Mouse (Mus musculus) embryonic facial prominence, embryonic 13.5 days (tissue): Measurements from ENCODE around the gene Atp10b. TPM values are rescaled to one million over a fixed set of nuclear protein-coding genes. Genes with fewer than 3 reads are reported as not detected.

Source experiments
- ATAC-seq: fragments of 200-750 bp; cut with Nextera tagmentation; 2 replicates; pipeline ENCODE4 v1.8.0; 2017; ENCODE audit warnings: low read depth; ENCODE audit not compliant: insufficient number of reproducible peaks, insufficient read depth, low FRiP score, low TSS enrichment
- H3K27ac ChIP-seq: fragments of 300-500 bp; sonication (generic); 2 replicates; pipeline ENCODE4 v1.5.1; 2015; ENCODE audit warnings: moderate library complexity, mild to moderate bottlenecking, inconsistent platforms
- H3K27me3 ChIP-seq: fragments of 300-500 bp; sonication (generic); 2 replicates; pipeline ENCODE4 v1.6.1; 2015; ENCODE audit warnings: mild to moderate bottlenecking, inconsistent platforms
- H3K36me3 ChIP-seq: fragments of 300-500 bp; sonication (generic); 2 replicates; pipeline ENCODE4 v1.6.1; 2015; ENCODE audit warnings: mild to moderate bottlenecking, inconsistent platforms
- H3K4me1 ChIP-seq: fragments of 300-500 bp; sonication (generic); 2 replicates; pipeline ENCODE4 v1.6.1; 2015; ENCODE audit warnings: inconsistent platforms
- H3K4me2 ChIP-seq: fragments of 300-500 bp; sonication (generic); 2 replicates; pipeline ENCODE4 v1.6.1; 2015; ENCODE audit warnings: moderate library complexity, mild to moderate bottlenecking, inconsistent platforms
- H3K4me3 ChIP-seq: fragments of 300-500 bp; sonication (generic); 2 replicates; pipeline ENCODE4 v1.5.1; 2015; ENCODE audit warnings: mild to moderate bottlenecking, inconsistent platforms
- H3K9ac ChIP-seq: fragments of 300-500 bp; sonication (generic); 2 replicates; pipeline ENCODE4 v1.6.1; 2015; ENCODE audit warnings: mild to moderate bottlenecking, inconsistent platforms
- H3K9me3 ChIP-seq: fragments of 300-500 bp; sonication (generic); 2 replicates; pipeline ENCODE4 v1.6.1; 2016; ENCODE audit warnings: inconsistent platforms
- WGBS: fragments of 180-500 bp; shearing (Covaris S2); methylation state at CpG from one replicate; pipeline ENCODE4 v1.1.7; 2015; ENCODE audit warnings: mixed read lengths; 5-methylcytosine and 5-hydroxymethylcytosine counted together
- polyA plus RNA-seq: library from polyadenylated mRNA; unstranded; fragments of >200 nt; fragmentation: Nextera tagmentation; extraction: Ambion mirVana; gene quantifications from 2 replicates; pipeline ENCODE4 v1.2.1, GENCODE M21; 2015

The Atp10b gene
- polyA plus RNA-seq, 1 experiment from 2014 or later = 1.0 TPM

- H3K9me3 ChIP-seq = no peaks in the 10 kb centered on the region
- H3K36me3 ChIP-seq = no peaks in the 10 kb centered on the region
- WGBS = 44% methylated on average over 7 of the region's 7 CpGs
- ATAC-seq = peak; percentile 56; the same call in 1 of the 2 replicates
- no peak overlapping the region for H3K27ac ChIP-seq
- H3K9ac ChIP-seq = no peak overlapping the region
- H3K27me3 ChIP-seq = no peaks in the 10 kb centered on the region
- H3K4me3 ChIP-seq = no peak overlapping the region
- no peak overlapping the region for H3K4me2 ChIP-seq
- H3K4me1 ChIP-seq = peaks cover 8% of the 10 kb centered on the region; the same call in 1 of the 2 replicates
Measured at GRCm38 (mm10) chr11:43257781-43258180, 108.1 kb downstream of the Atp10b start.

GRCm38 (mm10) chr11:43263548-43264218, 114.0 kb downstream of the Atp10b start:
- no peaks in the 10 kb centered on the region for H3K27me3 ChIP-seq
- H3K4me2 ChIP-seq = no peak overlapping the region
- 38% methylated on average over 3 of the region's 3 CpGs for WGBS
- no peak overlapping the region for H3K27ac ChIP-seq
- no peak overlapping the region for H3K4me3 ChIP-seq
- ATAC-seq = no peak; the same call in 1 of the 2 replicates
- no peaks in the 10 kb centered on the region for H3K9me3 ChIP-seq
- H3K4me1 ChIP-seq = no peaks in the 10 kb centered on the region
- H3K9ac ChIP-seq = no peak overlapping the region
- H3K36me3 ChIP-seq = no peaks in the 10 kb centered on the region

DNA sequence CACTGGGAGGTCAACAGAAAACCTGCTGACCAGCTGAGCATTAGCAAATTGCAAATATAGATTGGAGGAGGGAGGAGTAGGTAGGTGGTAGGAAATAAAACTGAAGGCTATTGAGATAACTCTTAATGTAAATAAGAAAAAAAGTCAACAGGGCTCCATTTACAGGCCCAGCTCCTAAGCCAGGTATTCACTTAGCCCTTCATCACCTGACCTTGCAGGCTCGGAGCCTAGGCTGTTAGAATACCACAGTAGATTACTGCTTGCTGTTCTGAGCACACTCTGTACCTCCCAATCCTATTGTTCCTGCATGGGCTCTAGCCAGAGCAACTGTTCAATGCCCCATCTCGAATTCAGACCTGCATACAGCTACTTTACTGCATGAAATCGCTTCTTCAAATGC, 117.8 kb downstream of the Atp10b start:
- no peaks in the 10 kb centered on the region for H3K9me3 ChIP-seq
- no peak overlapping the region for H3K9ac ChIP-seq
- no peaks in the 10 kb centered on the region for H3K4me1 ChIP-seq
- no peak overlapping the region for H3K4me3 ChIP-seq
- H3K36me3 ChIP-seq = no peaks in the 10 kb centered on the region
- 78% methylated on average over 3 of the region's 3 CpGs for WGBS
- no peaks in the 10 kb centered on the region for H3K27me3 ChIP-seq
- no peak overlapping the region for H3K4me2 ChIP-seq
- no peak for ATAC-seq
- no peak overlapping the region for H3K27ac ChIP-seq

GRCm38 (mm10) chr11:43269503-43270255, 120.0 kb downstream of the Atp10b start:
- Histone ChIP-seq H3K9me3 (no peaks in the 10 kb centered on the region), H3K27ac (no peak overlapping the region), H3K4me2 (no peak overlapping the region), H3K4me1 (no peaks in the 10 kb centered on the region), H3K36me3 (no peaks in the 10 kb centered on the region), H3K9ac (no peak overlapping the region), H3K27me3 (no peaks in the 10 kb centered on the region), H3K4me3 (no peak overlapping the region)
- ATAC-seq = no peak
- WGBS = 64% methylated on average over 6 of the region's 6 CpGs

GRCm38 (mm10) chr11:43270256-43270806, 120.7 kb downstream of the Atp10b start:
- H3K36me3 ChIP-seq = no peaks in the 10 kb centered on the region
- H3K4me3 ChIP-seq = no peak overlapping the region
- no peaks in the 10 kb centered on the region for H3K4me1 ChIP-seq
- WGBS = 66% methylated on average over 10 of the region's 10 CpGs
- H3K9me3 ChIP-seq = no peaks in the 10 kb centered on the region
- H3K27ac ChIP-seq = no peak overlapping the region
- H3K9ac ChIP-seq = no peak overlapping the region
- no peaks in the 10 kb centered on the region for H3K27me3 ChIP-seq
- ATAC-seq = no peak
- no peak overlapping the region for H3K4me2 ChIP-seq

GRCm38 (mm10) chr11:43273896-43274295, 124.2 kb downstream of the Atp10b start:
- ATAC-seq = no peak
- no peak overlapping the region for H3K27ac ChIP-seq
- H3K4me1 ChIP-seq = no peaks in the 10 kb centered on the region
- H3K4me3 ChIP-seq = no peak overlapping the region
- no peaks in the 10 kb centered on the region for H3K36me3 ChIP-seq
- no peak overlapping the region for H3K9ac ChIP-seq
- no peaks in the 10 kb centered on the region for H3K9me3 ChIP-seq
- no peak overlapping the region for H3K4me2 ChIP-seq
- H3K27me3 ChIP-seq = no peaks in the 10 kb centered on the region

DNA sequence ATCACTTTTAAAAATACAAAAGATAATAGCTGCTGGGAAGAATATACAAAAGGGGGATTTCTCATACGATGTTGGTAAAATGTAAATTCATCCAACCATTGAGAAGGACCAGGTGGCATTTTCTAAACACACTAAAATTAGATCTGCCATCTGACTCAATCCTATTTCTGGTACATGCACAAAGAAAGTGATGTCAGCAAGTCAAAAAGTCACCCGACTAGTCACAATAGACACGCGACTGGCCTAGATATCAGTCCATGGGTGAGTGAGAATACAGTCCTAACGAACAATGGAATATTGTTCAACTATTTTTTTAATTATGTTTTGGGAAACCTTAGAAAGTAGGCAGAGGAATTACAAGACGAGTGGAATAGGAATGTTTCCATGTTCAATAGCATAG, 147.9 kb downstream of the Atp10b start:
- Histone ChIP-seq H3K27me3 (no peaks in the 10 kb centered on the region), H3K4me1 (0 out of 2 replicates have a peak, but pooled peaks cover 4% of the 10 kb centered on the region), H3K9ac (no peak overlapping the region), H3K9me3 (no peaks in the 10 kb centered on the region), H3K4me2 (no peak overlapping the region), H3K27ac (no peak overlapping the region), H3K36me3 (no peaks in the 10 kb centered on the region), H3K4me3 (no peak overlapping the region)
- 82% methylated on average over 6 of the region's 6 CpGs for WGBS
- ATAC-seq = no peak

GRCm38 (mm10) chr11:43311000-43311399, 161.3 kb downstream of the Atp10b start:
- no peak for ATAC-seq
- Histone ChIP-seq H3K9ac (no peak overlapping the region), H3K27me3 (no peaks in the 10 kb centered on the region), H3K4me2 (no peak overlapping the region), H3K4me3 (no peak overlapping the region), H3K27ac (no peak overlapping the region), H3K9me3 (no peaks in the 10 kb centered on the region), H3K4me1 (no peaks in the 10 kb centered on the region), H3K36me3 (no peaks in the 10 kb centered on the region)
- WGBS = 15% methylated on average over 1 of the region's 1 CpGs

Other genes starting within 250 kb of the Atp10b start
- gene Gm9972, start 114.1 kb upstream of the Atp10b start, polyA plus RNA-seq = 0.52 TPM in 1 of 2 replicates, not detected in the other